Mouse (Mus musculus): ENCODE measurements around the gene Rrm2.
"Not testable (repeated sequence)": the region's sequence is repeated elsewhere in the genome, so short reads cannot be mapped to it uniquely, and the experiment has no call there.

Rrm2 gene

GRCm38 (mm10) chr12:24705502-24706263, 2.4 kb upstream of the Rrm2 start:
- no peak for DNase-seq

- DNase-seq: peak in 1 of 2 experiments; percentile 10
These were observed 1.1 kb upstream of the Rrm2 start for GRCm38 (mm10) chr12:24706764-24707479.

- no peak for DNase-seq
These were observed 600 bp upstream of the Rrm2 start for GRCm38 (mm10) chr12:24707480-24707802.

- peak in 1 of 2 experiments; percentile 15 for DNase-seq
These were observed 780 bp downstream of the Rrm2 start for GRCm38 (mm10) chr12:24708824-24709218.

- DNase-seq: no peak
These were observed 1.4 kb downstream of the Rrm2 start for GRCm38 (mm10) chr12:24709409-24709808.

- DNase-seq: peak; percentile 19 to 48
These were observed 1.9 kb downstream of the Rrm2 start for GRCm38 (mm10) chr12:24709831-24710508.

GRCm38 (mm10) chr12:24710672-24711071, 2.6 kb downstream of the Rrm2 start:
- DNase-seq: peak in 1 of 2 experiments; percentile 33

GRCm38 (mm10) chr12:24712396-24712795, 4.4 kb downstream of the Rrm2 start:
- DNase-seq: no peak

GRCm38 (mm10) chr12:24714579-24715255, 6.7 kb downstream of the Rrm2 start:
- no peak for DNase-seq

- no peak for DNase-seq
These were observed 7.3 kb downstream of the Rrm2 start for GRCm38 (mm10) chr12:24715268-24715896.

- peak; percentile 60 to 71 for DNase-seq
These were observed 8.8 kb downstream of the Rrm2 start for GRCm38 (mm10) chr12:24716721-24717301.

- DNase-seq: no peak
These were observed 15.4 kb downstream of the Rrm2 start for GRCm38 (mm10) chr12:24723434-24723833.

- no peak for DNase-seq
These were observed 15.8 kb downstream of the Rrm2 start for GRCm38 (mm10) chr12:24723859-24724258.

- no peak for DNase-seq
These were observed 16.3 kb downstream of the Rrm2 start for GRCm38 (mm10) chr12:24724369-24724768.

GRCm38 (mm10) chr12:24734828-24735394, 26.9 kb downstream of the Rrm2 start:
- DNase-seq: peak; percentile 84 to 86

GRCm38 (mm10) chr12:24736956-24737355, 28.9 kb downstream of the Rrm2 start:
- DNase-seq: no peak

- DNase-seq: no peak
These were observed 31.9 kb downstream of the Rrm2 start for GRCm38 (mm10) chr12:24739963-24740362.

GRCm38 (mm10) chr12:24741535-24741934, 33.5 kb downstream of the Rrm2 start:
- not testable (repeated sequence) for DNase-seq

- DNase-seq: no peak
These were observed 36.3 kb downstream of the Rrm2 start for GRCm38 (mm10) chr12:24744309-24744708.

- no peak for DNase-seq
These were observed 38.7 kb downstream of the Rrm2 start for GRCm38 (mm10) chr12:24746579-24747296.

GRCm38 (mm10) chr12:24747297-24747696, 39.3 kb downstream of the Rrm2 start:
- no peak for DNase-seq
